21 mouse cellular contexts compared by ENCODE assay signal in genomic region chr4:105308971-105309488, GRCm38 (mm10).
"Had no signal": no experiment of that assay in that cellular context is flagged by ENCODE, and none has a peak within 500 bp of the region (broad histone marks: within the 10 kb centered on the region; RNA-seq: fewer than 3 reads in every experiment).

No protein-coding gene starts in this region.

- H3K4me1 ChIP-seq: midbrain, embryonic 13.5 days; neural tube, embryonic 12.5 days; neural tube, embryonic 15.5 days had no signal

- ATAC-seq: hindbrain, embryonic 16.5 days; intestine, embryonic 16.5 days; lung, postnatal 0 days; midbrain, embryonic 13.5 days had no signal

- H3K9ac ChIP-seq: limb, embryonic 12.5 days; limb, embryonic 15.5 days; lung, embryonic 14.5 days; midbrain, embryonic 13.5 days; neural tube, embryonic 12.5 days; neural tube, embryonic 15.5 days had no signal

- H3K36me3 ChIP-seq: limb, embryonic 12.5 days; limb, embryonic 15.5 days; midbrain, embryonic 13.5 days; neural tube, embryonic 12.5 days; neural tube, embryonic 15.5 days had no signal

- H3K27ac ChIP-seq: kidney, postnatal 0 days; limb, embryonic 12.5 days; limb, embryonic 15.5 days; macrophage; midbrain, embryonic 13.5 days; neural tube, embryonic 12.5 days; neural tube, embryonic 15.5 days had no signal

- H3K27me3 ChIP-seq: limb, embryonic 12.5 days; limb, embryonic 15.5 days; midbrain, embryonic 13.5 days; neural tube, embryonic 12.5 days; neural tube, embryonic 15.5 days had no signal

- DNase-seq: kidney, adult 18-20 months; kidney, postnatal 36 days; layer of hippocampus, postnatal 36 days; left cerebral cortex, postnatal 4 days; lung, embryonic 14.5 days; right cerebral cortex, adult 18-20 months; right cerebral cortex, postnatal 25 days; spleen, adult 18-20 months; thymus, adult 2 months; thymus, postnatal 14 days; thymus, postnatal 4 days had no signal

- H3K4me3 ChIP-seq: limb, embryonic 12.5 days; limb, embryonic 15.5 days; midbrain, embryonic 13.5 days; neural tube, embryonic 12.5 days; neural tube, embryonic 15.5 days had no signal

- H3K9me3 ChIP-seq: limb, embryonic 15.5 days; midbrain, embryonic 13.5 days; neural tube, embryonic 12.5 days; neural tube, embryonic 15.5 days had no signal

- H3K4me2 ChIP-seq: limb, embryonic 12.5 days; limb, embryonic 15.5 days; lung, embryonic 14.5 days; midbrain, embryonic 13.5 days; neural tube, embryonic 12.5 days; neural tube, embryonic 15.5 days had no signal
